Mouse (Mus musculus): ENCODE results near the gene Zc3h7b.

Gene Zc3h7b

GRCm38 (mm10) chr15:81822631-81823030 lies 77.8 kb downstream of the Zc3h7b start:
- no peak for DNase-seq

- DNase-seq, result no peak
Measured at GRCm38 (mm10) chr15:81824832-81825231, 80.0 kb downstream of the Zc3h7b start.

GRCm38 (mm10) chr15:81828426-81829207 lies 83.8 kb downstream of the Zc3h7b start:
- no peak for DNase-seq

- no peak for DNase-seq
Measured at GRCm38 (mm10) chr15:81829208-81829580, 84.3 kb downstream of the Zc3h7b start.

- no peak for DNase-seq
Measured at GRCm38 (mm10) chr15:81830530-81830929, 85.7 kb downstream of the Zc3h7b start.

GRCm38 (mm10) chr15:81831136-81831825 lies 86.4 kb downstream of the Zc3h7b start:
- DNase-seq, result peak; percentile 98

- no peak for DNase-seq
Measured at GRCm38 (mm10) chr15:81832219-81832618, 87.4 kb downstream of the Zc3h7b start.

- no peak for DNase-seq
Measured at GRCm38 (mm10) chr15:81833481-81833880, 88.6 kb downstream of the Zc3h7b start.

- no peak for DNase-seq
Measured at GRCm38 (mm10) chr15:81834171-81834841, 89.4 kb downstream of the Zc3h7b start.

- DNase-seq, result no peak
Measured at GRCm38 (mm10) chr15:81835007-81835880, 90.4 kb downstream of the Zc3h7b start.

- peak; percentile 96 for DNase-seq
Measured at GRCm38 (mm10) chr15:81836124-81836821, 91.4 kb downstream of the Zc3h7b start.

GRCm38 (mm10) chr15:81836966-81837920 lies 92.4 kb downstream of the Zc3h7b start:
- DNase-seq, result peak; percentile 29

- peak; percentile 77 for DNase-seq
Measured at GRCm38 (mm10) chr15:81838554-81839235, 93.8 kb downstream of the Zc3h7b start.

- DNase-seq, result peak; percentile 95
Measured at GRCm38 (mm10) chr15:81839634-81840033, 94.8 kb downstream of the Zc3h7b start.

GRCm38 (mm10) chr15:81840306-81840705 lies 95.4 kb downstream of the Zc3h7b start:
- no peak for DNase-seq

GRCm38 (mm10) chr15:81842275-81842674 lies 97.4 kb downstream of the Zc3h7b start:
- no peak for DNase-seq

- no peak for DNase-seq
Measured at GRCm38 (mm10) chr15:81845033-81845625, 100.3 kb downstream of the Zc3h7b start.

GRCm38 (mm10) chr15:81845724-81846123 lies 100.9 kb downstream of the Zc3h7b start:
- DNase-seq, result peak; percentile 56

Data from lung, postnatal 36 days (tissue).